Comparison of ENCODE assay signal across 8 mouse cellular contexts in genomic region chr6:71907702-71908235, GRCm38 (mm10). TPM values are rescaled to one million over a fixed set of nuclear protein-coding genes. Genes with fewer than 3 reads are reported as not detected.
A peak's percentile ranks its signal among the peaks of the same experiment; 100 is the strongest.
DNase-seq lines count a peak whose midpoint lies in the region; ATAC-seq and TF ChIP-seq lines count a peak whose summit lies in the region.

No protein-coding gene starts in this region.

- peak overlapping the region; percentile 77 for H3K9ac ChIP-seq in heart, embryonic 12.5 days
- H3K9ac ChIP-seq in midbrain, embryonic 11.5 days (ENCODE audit: low read length): peak overlapping the region; percentile 85

- H3K4me3 ChIP-seq in heart, embryonic 12.5 days: peak overlapping the region; percentile 83
- H3K4me3 ChIP-seq in hindbrain, embryonic 10.5 days: peak overlapping the region; percentile 83
- peak overlapping the region; percentile 79 for H3K4me3 ChIP-seq in midbrain, embryonic 11.5 days (ENCODE audit: low read depth, low read length)
- no peak overlapping the region for H3K4me3 ChIP-seq in thymus, adult 2 months (ENCODE audit: control insufficient read depth, insufficient read depth, low read length)

- ATAC-seq in heart, embryonic 12.5 days (ENCODE audit: insufficient number of reproducible peaks, low FRiP score): no peak
- ATAC-seq in midbrain, embryonic 11.5 days (ENCODE audit: low FRiP score): no peak

- H3K27me3 ChIP-seq in heart, embryonic 12.5 days (replicated peaks): no peaks in the 10 kb centered on the region
- no peaks in the 10 kb centered on the region for H3K27me3 ChIP-seq in hindbrain, embryonic 10.5 days (ENCODE audit: insufficient read depth, poor library complexity, severe bottlenecking)
- H3K27me3 ChIP-seq in midbrain, embryonic 11.5 days (ENCODE audit: control insufficient read depth, insufficient read depth, low read length): no peaks in the 10 kb centered on the region
- no peaks in the 10 kb centered on the region for H3K27me3 ChIP-seq in thymus, adult 2 months (ENCODE audit: control insufficient read depth, insufficient read depth, low read length)

- peaks cover 34% of the 10 kb centered on the region for H3K4me1 ChIP-seq in heart, embryonic 12.5 days (replicated peaks)
- H3K4me1 ChIP-seq in hindbrain, embryonic 10.5 days (replicated peaks): peaks cover 18% of the 10 kb centered on the region
- peaks cover 3% of the 10 kb centered on the region for H3K4me1 ChIP-seq in midbrain, embryonic 11.5 days (ENCODE audit: control insufficient read depth, insufficient read depth, low read length)
- H3K4me1 ChIP-seq in thymus, adult 2 months (replicated peaks; ENCODE audit: control insufficient read depth, insufficient read depth, low read length): peaks cover 5% of the 10 kb centered on the region

- no peak for TF ChIP-seq CTCF in thymus, adult 2 months (IDR thresholded peaks at IDR 0.05; ENCODE audit: borderline replicate concordance, control insufficient read depth, extremely low read depth, insufficient read depth, low read length, poor library complexity)

- H3K9me3 ChIP-seq in heart, embryonic 12.5 days (replicated peaks): no peaks in the 10 kb centered on the region
- no peaks in the 10 kb centered on the region for H3K9me3 ChIP-seq in hindbrain, embryonic 10.5 days
- no peaks in the 10 kb centered on the region for H3K9me3 ChIP-seq in midbrain, embryonic 11.5 days (ENCODE audit: control insufficient read depth, low read length)

- no peak for TF ChIP-seq POLR2A in thymus, adult 2 months (IDR thresholded peaks at IDR 0.05; ENCODE audit: control insufficient read depth, extremely low read depth, insufficient read depth, low read length, poor library complexity)

- H3K27ac ChIP-seq in heart, embryonic 12.5 days (ENCODE audit: poor library complexity, severe bottlenecking): no peak overlapping the region
- H3K27ac ChIP-seq in hindbrain, embryonic 10.5 days: peak overlapping the region; percentile 97
- H3K27ac ChIP-seq in midbrain, embryonic 11.5 days (ENCODE audit: low read depth, low read length): no peak overlapping the region
- no peak overlapping the region for H3K27ac ChIP-seq in thymus, adult 2 months (ENCODE audit: control insufficient read depth, insufficient read depth, low read length)

- no peak for DNase-seq in heart, adult 9 months (ENCODE audit: low spot score in 2 of 2)
- DNase-seq in MN1 (ENCODE audit: low spot score): peak; percentile 32
- no peak for DNase-seq in hindbrain, embryonic 10.5 days (ENCODE audit: low spot score)
- peak; percentile 56 for DNase-seq in midbrain, embryonic 11.5 days (ENCODE audit: low spot score, missing footprints)
- no peak for DNase-seq in spleen, postnatal 14 days (ENCODE audit: low spot score in 2 of 2)
- DNase-seq in left cerebral cortex, adult 8-10 months (ENCODE audit: low spot score in 2 of 2): no peak
- DNase-seq in thymus, adult 2 months: no peak

- peak overlapping the region; percentile 82 for H3K4me2 ChIP-seq in heart, embryonic 12.5 days
- peak overlapping the region; percentile 68 for H3K4me2 ChIP-seq in midbrain, embryonic 11.5 days

- 3% methylated on average over 4 of the region's 4 CpGs for WGBS in heart, embryonic 12.5 days
- WGBS in hindbrain, embryonic 10.5 days: 9% methylated on average over 4 of the region's 4 CpGs
- WGBS in midbrain, embryonic 11.5 days: 10% methylated on average over 4 of the region's 4 CpGs
- WGBS in thymus, adult 2 months: 11% methylated on average over 4 of the region's 4 CpGs

- peaks cover 23% of the 10 kb centered on the region for H3K36me3 ChIP-seq in heart, embryonic 12.5 days
- H3K36me3 ChIP-seq in hindbrain, embryonic 10.5 days: peaks cover 52% of the 10 kb centered on the region
- peaks cover 4% of the 10 kb centered on the region; the same call in 1 of the 2 replicates for H3K36me3 ChIP-seq in midbrain, embryonic 11.5 days (ENCODE audit: control insufficient read depth, insufficient read depth, low read length)
- H3K36me3 ChIP-seq in thymus, adult 2 months (ENCODE audit: control insufficient read depth, insufficient read depth, low read length): peaks cover 28% of the 10 kb centered on the region

RNA-seq across cellular contexts. Expression of gene Ptcd3, which starts 0.8 kb away (rescaled TPM):
- 115 and 116 TPM in 2 replicates for polyA plus RNA-seq in heart, embryonic 12.5 days (2016; fragmentation: Nextera tagmentation; extraction: Ambion mirVana)
- polyA plus RNA-seq in hindbrain, embryonic 10.5 days (2016; fragmentation: Nextera tagmentation; extraction: Ambion mirVana): 106 and 140 TPM in 2 replicates
- polyA plus RNA-seq in midbrain, embryonic 11.5 days (2014; fragmentation: Nextera tagmentation; extraction: Ambion mirVana): 125 and 126 TPM in 2 replicates
- 10 to 100 TPM; 61.7 to 69.8 (median 68.6) TPM for total RNA-seq in left cerebral cortex, adult 8-10 months (2022)
- polyA plus RNA-seq in thymus, adult 2 months (2012; rRNA removed): 18.2 and 23.0 TPM in 2 replicates

RNA-seq across cellular contexts. Expression of gene Polr1a, which starts 1.1 kb away (rescaled TPM):
- 30.6 and 36.0 TPM in 2 replicates for polyA plus RNA-seq in heart, embryonic 12.5 days (2016; fragmentation: Nextera tagmentation; extraction: Ambion mirVana)
- 33.0 and 43.2 TPM in 2 replicates for polyA plus RNA-seq in hindbrain, embryonic 10.5 days (2016; fragmentation: Nextera tagmentation; extraction: Ambion mirVana)
- polyA plus RNA-seq in midbrain, embryonic 11.5 days (2014; fragmentation: Nextera tagmentation; extraction: Ambion mirVana): 26.5 and 27.3 TPM in 2 replicates
- total RNA-seq in left cerebral cortex, adult 8-10 months (2022): 10 to 100 TPM; 31.2 to 35.9 (median 33.1) TPM
- 17.3 TPM in 2 replicates for polyA plus RNA-seq in thymus, adult 2 months (2012; rRNA removed)

Comparison
In these comparisons a context has a peak if more than half of its experiments do, and no peak if none do; other contexts are left out.
1. DNase-seq: peak in MN1 (single experiment) and midbrain, embryonic 11.5 days (single experiment); none in heart, adult 9 months (0 of 2), hindbrain, embryonic 10.5 days (single experiment), spleen, postnatal 14 days (0 of 2), left cerebral cortex, adult 8-10 months (0 of 2) and thymus, adult 2 months (single experiment).